10 mouse cellular contexts compared by ENCODE assay signal in genomic region chr8:126905387-126905786, GRCm38 (mm10). TPM values are rescaled to one million over a fixed set of nuclear protein-coding genes. Genes with fewer than 3 reads are reported as not detected.
DNase-seq lines count a peak whose midpoint lies in the region; ATAC-seq and TF ChIP-seq lines count a peak whose summit lies in the region.
"Had no signal": no experiment of that assay in that cellular context is flagged by ENCODE, and none has a peak within 500 bp of the region (broad histone marks: within the 10 kb centered on the region; RNA-seq: fewer than 3 reads in every experiment).

No protein-coding gene starts in this region.

- peak; percentile 43 for DNase-seq in heart, postnatal 4 days
- DNase-seq in heart, postnatal 25 days (ENCODE audit: low spot score): no peak
- DNase-seq in lung, postnatal 0 days (ENCODE audit: low spot score): no peak
- DNase-seq in lung, adult 18-20 months: no peak
- peak; percentile 74 for DNase-seq in R1 (ENCODE audit: low read depth, low spot score)
- DNase-seq in retina, postnatal 1 day: peak; percentile 49
- DNase-seq in left cerebral cortex, adult 9 months (ENCODE audit: low spot score in 2 of 2): no peak
- DNase-seq in layer of hippocampus, adult 9-10 months (ENCODE audit: low spot score): no peak
- DNase-seq: right cerebral cortex, postnatal 25 days had no signal

- H3K4me3 ChIP-seq in lung, postnatal 0 days (ENCODE audit: low read depth, low read length): no peak overlapping the region
- H3K4me3 ChIP-seq: myocyte had no signal

- H3K9ac ChIP-seq in lung, postnatal 0 days (replicated peaks; ENCODE audit: low read depth): no peak overlapping the region

- intact Hi-C loops in heart, postnatal 25 days (cut with DNase I): no loop called here

- WGBS in lung, postnatal 0 days: 95% methylated on average over 3 of the region's 3 CpGs

- no peak overlapping the region for H3K27ac ChIP-seq in lung, postnatal 0 days (ENCODE audit: low read length)

- H3K4me2 ChIP-seq in lung, postnatal 0 days (replicated peaks; ENCODE audit: low read depth, low read length): no peak overlapping the region

- H3K27me3 ChIP-seq in lung, postnatal 0 days (replicated peaks; ENCODE audit: insufficient read depth, low read length): no peaks in the 10 kb centered on the region

- no peak for TF ChIP-seq EP300 in lung, postnatal 0 days (IDR thresholded peaks at IDR 0.05)

- no peaks in the 10 kb centered on the region for H3K36me3 ChIP-seq in lung, postnatal 0 days (ENCODE audit: insufficient read depth, low read length)

- TF ChIP-seq CTCF in lung, postnatal 0 days (IDR thresholded peaks at IDR 0.05): peak; percentile 63

- peaks cover 6% of the 10 kb centered on the region for H3K4me1 ChIP-seq in lung, postnatal 0 days (ENCODE audit: insufficient read depth, low read depth, low read length)

- no peaks in the 10 kb centered on the region for H3K9me3 ChIP-seq in lung, postnatal 0 days (ENCODE audit: low read length)

- no peak for ATAC-seq in lung, postnatal 0 days

RNA-seq across cellular contexts. Expression of gene Tomm20, which starts 40.3 kb away (rescaled TPM):
- 100 to 1,000 TPM; 104 to 120 TPM for total RNA-seq in heart, postnatal 4 days (2021)
- total RNA-seq in heart, postnatal 25 days (2021): 10 to 100 TPM; 76.2 to 76.4 TPM
- polyA plus RNA-seq in lung, postnatal 0 days (2015; fragmentation: Nextera tagmentation; extraction: Ambion mirVana): 138 and 155 TPM in 2 replicates

Comparison
In these comparisons a context has a peak if more than half of its experiments do, and no peak if none do; other contexts are left out.
1. DNase-seq: peak in heart, postnatal 4 days (single experiment), R1 (single experiment) and retina, postnatal 1 day (single experiment); none in heart, postnatal 25 days (single experiment), lung, postnatal 0 days (single experiment), lung, adult 18-20 months (0 of 2), left cerebral cortex, adult 9 months (0 of 2) and layer of hippocampus, adult 9-10 months (single experiment).